Mouse (Mus musculus): ENCODE measurements at regions not wholly inside any gene's neighbourhood (a gene's known extent, or its start where the extent isn't known, plus 50 kb on each side); places are given as distances from the start of the nearest gene placed in this dataset.

DNA sequence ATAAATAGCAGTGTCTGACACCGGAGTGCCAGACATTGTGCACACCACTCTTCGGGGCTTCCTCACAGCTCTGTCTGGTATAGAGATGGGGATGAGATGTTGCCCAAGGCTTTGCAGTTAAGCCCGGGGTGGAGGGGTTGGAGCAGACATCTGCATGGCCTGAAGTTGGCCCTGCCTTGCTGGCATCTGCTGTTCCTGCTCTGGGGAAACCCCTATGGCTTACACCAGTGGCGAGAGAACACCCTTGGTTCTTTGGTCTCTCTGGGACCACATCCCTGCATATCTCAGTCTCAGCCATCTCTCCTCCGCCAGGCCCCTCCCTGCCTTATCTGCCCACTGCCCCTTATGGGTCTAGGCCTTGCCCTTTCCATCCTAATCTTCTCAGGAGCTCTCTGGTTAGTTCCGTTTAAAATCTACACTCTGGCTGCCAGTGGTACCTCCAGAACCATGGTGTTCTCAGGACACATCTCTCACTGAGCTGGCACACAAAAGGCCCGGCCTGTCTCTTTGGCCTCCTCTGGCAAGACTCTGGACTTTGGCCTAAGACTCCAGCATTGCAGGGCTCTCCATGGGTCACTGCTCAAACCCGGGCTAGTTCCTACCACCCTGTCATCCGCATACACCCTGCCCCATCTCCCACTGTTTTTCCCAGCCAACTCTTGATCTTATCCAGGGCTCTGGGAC lies 123.3 kb upstream of the Id2 start:
- TF ChIP-seq POLR2A (IDR thresholded peaks at IDR 0.05; ENCODE audit: borderline replicate concordance, low read depth, low read length) (no peak), CTCF (IDR thresholded peaks at IDR 0.05; ENCODE audit: low read depth, low read length) (no peak)

All from bone marrow macrophage, adult 2 months (primary cell).